Mouse (Mus musculus) megakaryocyte, embryonic 14.5 days (primary cell): ENCODE measurements at regions not wholly inside any gene's neighbourhood (a gene's known extent, or its start where the extent isn't known, plus 50 kb on each side); places are given as distances from the start of the nearest gene placed in this dataset.

Experiments used
- FLI1 ChIP-seq: IDR thresholded peaks from 2 replicates; pipeline ENCODE4 v1.6.1; 2012; ENCODE audit warnings: low read length, inconsistent platforms, mixed read lengths
- GATA1 ChIP-seq: IDR thresholded peaks from 3 replicates; pipeline ENCODE4 v1.6.1; 2012; ENCODE audit warnings: mixed read lengths, low read length, inconsistent platforms, borderline replicate concordance

- TF ChIP-seq FLI1 (no peak), GATA1 (no peak)
Measured at GRCm38 (mm10) chr19:6607501-6607900, 64.7 kb upstream of the Slc22a12 start.
